Mouse (Mus musculus): Measurements from ENCODE around the gene Tenm3. TPM values are rescaled to one million over a fixed set of nuclear protein-coding genes. Genes with fewer than 3 reads are reported as not detected.

Tenm3 gene
- polyA plus RNA-seq (2012; rRNA removed): 38.0 and 47.6 TPM in 2 replicates
- 48.1 and 51.5 TPM in 2 replicates for polyA plus RNA-seq (2014; fragmentation: Nextera tagmentation; extraction: Ambion mirVana)

DNA sequence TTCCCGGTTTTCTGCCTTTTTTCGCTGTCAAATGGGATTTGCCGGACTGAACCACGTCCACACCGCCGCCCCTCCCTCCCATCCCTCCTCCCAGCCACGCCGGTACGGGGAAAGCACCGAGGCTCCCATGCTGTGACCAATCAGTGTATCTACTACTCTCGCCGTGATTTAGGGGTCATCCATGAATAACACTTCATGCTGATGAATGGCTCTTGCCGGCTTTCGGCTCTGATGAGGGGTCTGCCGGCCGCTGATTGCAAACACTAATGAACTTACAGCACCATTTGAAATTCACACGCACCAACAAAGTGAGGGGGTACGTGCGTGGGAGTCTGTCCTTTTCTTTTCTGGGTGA lies at the start of gene Tenm3:
Tenm3 (minus strand) TSS at position 21 of the 355 bp plus-strand sequence.
- Histone ChIP-seq H3K27me3 (ENCODE audit: control insufficient read depth, insufficient read depth, low read length) (peaks cover 24% of the 10 kb centered on the region), H3K36me3 (ENCODE audit: control insufficient read depth, insufficient read depth, low read length) (no peaks in the 10 kb centered on the region), H3K4me2 (replicated peaks; ENCODE audit: low read depth, low read length, severe bottlenecking) (peak within 1 kb of the TSS; percentile 89), H3K4me1 (ENCODE audit: control insufficient read depth, insufficient read depth, low read length) (peaks cover 10% of the 10 kb centered on the region), H3K9ac (ENCODE audit: low read depth, low read length, severe bottlenecking) (peak within 1 kb of the TSS; percentile 84), H3K4me3 (replicated peaks; ENCODE audit: low read length) (peak within 1 kb of the TSS; percentile 88), H3K27ac (replicated peaks; ENCODE audit: low read depth, low read length) (peak within 1 kb of the TSS; percentile 81), H3K9me3 (ENCODE audit: control insufficient read depth, low read length) (no peaks in the 10 kb centered on the region)
- peak; percentile 56; the same call in 1 of the 2 replicates for ATAC-seq (ENCODE audit: low FRiP score, low read depth)
- under 1% methylated on average over 19 of the region's 19 CpGs for WGBS
- TF ChIP-seq POLR2A (IDR thresholded peaks at IDR 0.05; ENCODE audit: borderline replicate concordance, extremely low read depth, insufficient read depth, insufficient read length): no peak
- peak; percentile 23 for DNase-seq (ENCODE audit: low spot score)

DNA sequence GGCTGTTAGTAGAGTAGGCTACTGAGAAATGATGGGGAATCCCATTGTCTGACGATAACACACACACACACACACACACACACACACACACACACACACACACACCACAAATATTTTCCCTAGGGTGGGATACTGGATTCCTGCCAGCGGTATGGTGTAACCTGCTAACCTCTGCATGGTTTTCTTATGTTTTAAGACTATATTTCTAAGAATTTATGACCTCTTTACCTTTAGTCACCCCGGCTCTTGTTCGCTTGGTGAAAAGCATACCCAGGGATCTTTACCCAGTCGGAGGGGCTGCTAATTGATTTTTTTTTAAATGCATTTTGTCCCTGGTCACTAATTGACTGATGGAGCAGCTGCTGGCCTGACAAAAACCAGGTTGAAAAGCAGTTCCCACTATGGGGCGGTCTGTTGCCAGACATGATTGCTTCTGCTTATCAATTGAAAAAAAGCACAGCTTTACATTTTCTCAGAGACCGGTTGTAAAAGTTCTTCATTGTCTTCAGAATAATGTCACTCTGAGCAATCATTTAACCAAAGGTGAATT lies 46.5 kb upstream of the Tenm3 start:
- WGBS: 27% methylated on average over 7 of the region's 7 CpGs
- H3K9ac ChIP-seq (ENCODE audit: low read depth, low read length, severe bottlenecking): no peak overlapping the region
- H3K27me3 ChIP-seq (ENCODE audit: control insufficient read depth, insufficient read depth, low read length): no peaks in the 10 kb centered on the region
- H3K4me2 ChIP-seq (replicated peaks; ENCODE audit: low read depth, low read length, severe bottlenecking): no peak overlapping the region
- H3K27ac ChIP-seq (replicated peaks; ENCODE audit: low read depth, low read length): no peak overlapping the region
- H3K4me1 ChIP-seq (ENCODE audit: control insufficient read depth, insufficient read depth, low read length): no peaks in the 10 kb centered on the region
- no peaks in the 10 kb centered on the region for H3K9me3 ChIP-seq (ENCODE audit: control insufficient read depth, low read length)
- ATAC-seq (ENCODE audit: low FRiP score, low read depth) (no peak), DNase-seq (ENCODE audit: low spot score) (no peak)
- no peak overlapping the region for H3K4me3 ChIP-seq (replicated peaks; ENCODE audit: low read length)
- no peaks in the 10 kb centered on the region for H3K36me3 ChIP-seq (ENCODE audit: control insufficient read depth, insufficient read depth, low read length)
- no peak for TF ChIP-seq POLR2A (IDR thresholded peaks at IDR 0.05; ENCODE audit: borderline replicate concordance, extremely low read depth, insufficient read depth, insufficient read length)

DNA sequence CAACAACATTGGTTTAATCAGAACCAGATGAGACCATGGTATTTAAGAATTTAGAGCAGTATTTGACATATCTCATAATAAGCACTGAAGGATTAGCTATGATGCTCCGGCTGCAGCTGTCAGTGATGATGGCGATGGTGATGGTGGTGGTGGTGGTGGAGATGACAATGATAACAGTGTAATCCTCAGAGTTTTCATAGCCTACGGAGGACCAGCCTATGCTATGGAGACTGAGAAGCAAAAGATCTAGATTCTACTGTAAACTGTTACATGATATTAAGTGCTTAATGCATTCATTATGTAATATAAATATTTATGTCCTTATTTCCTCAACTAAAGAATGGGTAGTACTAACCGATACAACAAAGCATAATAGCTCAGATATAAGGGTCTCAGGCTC lies 40.5 kb upstream of the Tenm3 start:
- no peaks in the 10 kb centered on the region for H3K27me3 ChIP-seq (ENCODE audit: control insufficient read depth, insufficient read depth, low read length)
- H3K4me2 ChIP-seq (replicated peaks; ENCODE audit: low read depth, low read length, severe bottlenecking): no peak overlapping the region
- no peak for TF ChIP-seq POLR2A (IDR thresholded peaks at IDR 0.05; ENCODE audit: borderline replicate concordance, extremely low read depth, insufficient read depth, insufficient read length)
- H3K9me3 ChIP-seq (ENCODE audit: control insufficient read depth, low read length): no peaks in the 10 kb centered on the region
- H3K4me3 ChIP-seq (replicated peaks; ENCODE audit: low read length): no peak overlapping the region
- ATAC-seq (ENCODE audit: low FRiP score, low read depth) (no peak), DNase-seq (ENCODE audit: low spot score) (no peak)
- H3K4me1 ChIP-seq (ENCODE audit: control insufficient read depth, insufficient read depth, low read length): no peaks in the 10 kb centered on the region
- 88% methylated on average over 4 of the region's 4 CpGs for WGBS
- H3K27ac ChIP-seq (replicated peaks; ENCODE audit: low read depth, low read length): no peak overlapping the region
- H3K9ac ChIP-seq (ENCODE audit: low read depth, low read length, severe bottlenecking): no peak overlapping the region
- H3K36me3 ChIP-seq (ENCODE audit: control insufficient read depth, insufficient read depth, low read length): no peaks in the 10 kb centered on the region

DNA sequence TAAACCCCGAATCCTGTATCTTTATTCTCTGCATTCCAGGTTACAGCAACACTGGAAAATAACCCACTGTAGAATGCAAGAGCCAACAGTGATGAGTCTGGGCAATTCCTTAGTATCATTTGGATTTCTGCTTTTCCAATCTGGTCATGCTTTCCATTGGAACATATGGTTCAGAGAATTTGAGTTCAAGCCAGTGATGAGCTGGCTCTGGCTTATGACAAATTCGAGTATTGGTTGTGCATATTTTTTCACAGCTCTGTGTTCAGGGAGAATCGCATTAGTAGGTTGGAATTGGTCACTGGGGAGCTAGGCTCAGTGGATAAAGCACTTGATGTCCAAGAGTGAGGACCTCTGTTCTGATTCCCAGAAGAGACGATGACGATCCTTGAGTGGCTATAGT lies 36.8 kb upstream of the Tenm3 start:
- Histone ChIP-seq H3K9ac (ENCODE audit: low read depth, low read length, severe bottlenecking) (no peak overlapping the region), H3K27me3 (ENCODE audit: control insufficient read depth, insufficient read depth, low read length) (no peaks in the 10 kb centered on the region), H3K9me3 (ENCODE audit: control insufficient read depth, low read length) (no peaks in the 10 kb centered on the region), H3K4me1 (ENCODE audit: control insufficient read depth, insufficient read depth, low read length) (no peaks in the 10 kb centered on the region), H3K27ac (replicated peaks; ENCODE audit: low read depth, low read length) (no peak overlapping the region), H3K4me3 (replicated peaks; ENCODE audit: low read length) (no peak overlapping the region), H3K36me3 (ENCODE audit: control insufficient read depth, insufficient read depth, low read length) (no peaks in the 10 kb centered on the region), H3K4me2 (replicated peaks; ENCODE audit: low read depth, low read length, severe bottlenecking) (no peak overlapping the region)
- no peak for TF ChIP-seq POLR2A (IDR thresholded peaks at IDR 0.05; ENCODE audit: borderline replicate concordance, extremely low read depth, insufficient read depth, insufficient read length)
- no peak for DNase-seq (ENCODE audit: low spot score)
- 88% methylated on average over 5 of the region's 5 CpGs for WGBS
- ATAC-seq (ENCODE audit: low FRiP score, low read depth): no peak

DNA sequence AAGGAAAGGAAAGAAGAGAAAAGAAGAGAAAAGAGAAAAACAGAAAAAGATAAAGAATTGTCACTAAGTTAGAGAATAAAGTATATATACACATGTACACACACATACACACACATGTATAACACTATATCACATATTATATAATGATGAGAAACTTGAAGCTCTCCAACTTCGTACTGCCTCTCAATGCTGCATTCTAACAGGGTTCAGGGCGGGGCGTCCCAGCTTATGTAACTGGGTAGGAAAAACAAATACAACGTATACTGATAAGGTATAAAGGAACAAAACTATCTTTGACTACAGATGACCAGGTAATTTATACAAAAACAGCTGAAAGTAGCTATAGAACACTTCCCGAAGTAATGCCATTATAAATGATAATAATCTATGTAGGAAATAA lies 22.2 kb upstream of the Tenm3 start:
- no peak for TF ChIP-seq POLR2A (IDR thresholded peaks at IDR 0.05; ENCODE audit: borderline replicate concordance, extremely low read depth, insufficient read depth, insufficient read length)
- Histone ChIP-seq H3K36me3 (ENCODE audit: control insufficient read depth, insufficient read depth, low read length) (no peaks in the 10 kb centered on the region), H3K9me3 (ENCODE audit: control insufficient read depth, low read length) (no peaks in the 10 kb centered on the region), H3K27me3 (ENCODE audit: control insufficient read depth, insufficient read depth, low read length) (no peaks in the 10 kb centered on the region), H3K4me1 (ENCODE audit: control insufficient read depth, insufficient read depth, low read length) (no peaks in the 10 kb centered on the region), H3K27ac (replicated peaks; ENCODE audit: low read depth, low read length) (no peak overlapping the region), H3K4me3 (replicated peaks; ENCODE audit: low read length) (no peak overlapping the region), H3K9ac (ENCODE audit: low read depth, low read length, severe bottlenecking) (no peak overlapping the region), H3K4me2 (replicated peaks; ENCODE audit: low read depth, low read length, severe bottlenecking) (no peak overlapping the region)
- ATAC-seq (ENCODE audit: low FRiP score, low read depth) (no peak), DNase-seq (ENCODE audit: low spot score) (no peak)
- 94% methylated on average over 5 of the region's 5 CpGs for WGBS
